Mouse (Mus musculus): ENCODE measurements around the gene Nkiras2.
"Not testable (repeated sequence)": the region's sequence is repeated elsewhere in the genome, so short reads cannot be mapped to it uniquely, and the experiment has no call there.

The Nkiras2 gene

GRCm38 (mm10) chr11:100634530-100634929 lies 15.5 kb downstream of the Nkiras2 start:
- DNase-seq (ENCODE audit: low spot score): no peak

GRCm38 (mm10) chr11:100640159-100640906 lies 21.3 kb downstream of the Nkiras2 start:
- DNase-seq (ENCODE audit: low spot score): peak; percentile 26

GRCm38 (mm10) chr11:100643612-100644575 lies 24.9 kb downstream of the Nkiras2 start:
- DNase-seq (ENCODE audit: low spot score): no peak

- no peak for DNase-seq (ENCODE audit: low spot score)
Observed at GRCm38 (mm10) chr11:100646265-100646664, 27.2 kb downstream of the Nkiras2 start.

- no peak for DNase-seq (ENCODE audit: low spot score)
Observed at GRCm38 (mm10) chr11:100648405-100648804, 29.4 kb downstream of the Nkiras2 start.

GRCm38 (mm10) chr11:100651205-100651604 lies 32.2 kb downstream of the Nkiras2 start:
- DNase-seq (ENCODE audit: low spot score): no peak

GRCm38 (mm10) chr11:100651748-100652147 lies 32.7 kb downstream of the Nkiras2 start:
- no peak for DNase-seq (ENCODE audit: low spot score)

GRCm38 (mm10) chr11:100655589-100655988 lies 36.5 kb downstream of the Nkiras2 start:
- DNase-seq (ENCODE audit: low spot score): not testable (repeated sequence)

- no peak for DNase-seq (ENCODE audit: low spot score)
Observed at GRCm38 (mm10) chr11:100656458-100656857, 37.4 kb downstream of the Nkiras2 start.

- DNase-seq (ENCODE audit: low spot score): no peak
Observed at GRCm38 (mm10) chr11:100659806-100660205, 40.8 kb downstream of the Nkiras2 start.

GRCm38 (mm10) chr11:100671049-100671448 lies 52.0 kb downstream of the Nkiras2 start:
- DNase-seq (ENCODE audit: low spot score): no peak

- DNase-seq (ENCODE audit: low spot score): no peak
Observed at GRCm38 (mm10) chr11:100671956-100672355, 52.9 kb downstream of the Nkiras2 start.

- peak; percentile 24 for DNase-seq (ENCODE audit: low spot score)
Observed at GRCm38 (mm10) chr11:100673169-100673568, 54.1 kb downstream of the Nkiras2 start.
